Mouse (Mus musculus) MEL (cell line): ENCODE data around the gene 1700019N19Rik.

Source experiments
- CTCF ChIP-seq, 3 experiments: IDR thresholded peaks in 2 of 3; conservative IDR thresholded peaks in 1 of 3; 2 replicates each; pipeline ENCODE4 v1.5.1; 2011 to 2012; ENCODE audit warnings: low read length in 3 of 3, low read depth in 2 of 3, mild to moderate bottlenecking in 2 of 3, improper control_type of control experiment in 1 of 3, inconsistent platforms in 1 of 3, mixed read lengths in 1 of 3, moderate library complexity in 1 of 3; ENCODE audit not compliant: control insufficient read depth in 1 of 3, insufficient read depth in 1 of 3, poor library complexity in 1 of 3, severe bottlenecking in 1 of 3
- MXI1 ChIP-seq: IDR thresholded peaks from 2 replicates; pipeline ENCODE4 v1.6.1; 2011; ENCODE audit warnings: mild to moderate bottlenecking, low read depth, low read length, improper control_type of control experiment
- RAD21 ChIP-seq: IDR thresholded peaks from 2 replicates; pipeline ENCODE4 v1.6.1; 2011; ENCODE audit warnings: mild to moderate bottlenecking, low read depth, low read length, improper control_type of control experiment

- no peak for TF ChIP-seq CTCF (IDR thresholded peaks at IDR 0.05 in 2 of 3, conservative IDR thresholded peaks at IDR 0.05 in 1 of 3; ENCODE audit: control insufficient read depth in 1 of 3, insufficient read depth in 1 of 3, low read depth in 2 of 3, low read length in 3 of 3, poor library complexity in 1 of 3, severe bottlenecking in 1 of 3)
- no peak for TF ChIP-seq MXI1
- TF ChIP-seq RAD21 = no peak
Observed at GRCm38 (mm10) chr19:58789194-58789593, 5.1 kb downstream of the 1700019N19Rik start.
